Mouse (Mus musculus) heart, embryonic 11.5 days (tissue): ENCODE data around the gene Clca2. TPM values are rescaled to one million over a fixed set of nuclear protein-coding genes. Genes with fewer than 3 reads are reported as not detected.

Experiments used
- polyA plus RNA-seq: library from polyadenylated mRNA; unstranded; fragments of >200 nt; fragmentation: Nextera tagmentation; extraction: Ambion mirVana; gene quantifications from 2 replicates; pipeline ENCODE4 v1.2.1, GENCODE M21; 2014

Gene Clca2
- polyA plus RNA-seq, 1 experiment from 2014 or later: 0.23 TPM

Other genes starting within 250 kb of the Clca2 start
- gene Clca4b, start 166.9 kb downstream of the Clca2 start, polyA plus RNA-seq: not detected in 2 replicates
- gene Clca4a, start 124.4 kb downstream of the Clca2 start, polyA plus RNA-seq: not detected in 2 replicates
- gene Clca1, start 66.7 kb downstream of the Clca2 start, polyA plus RNA-seq: not detected in 2 replicates
- gene Odf2l, start 19.1 kb upstream of the Clca2 start, polyA plus RNA-seq: 13.9 and 14.3 TPM in 2 replicates
- gene Col24a1, start 193.0 kb upstream of the Clca2 start, polyA plus RNA-seq: 0.36 and 0.54 TPM in 2 replicates